Mouse (Mus musculus) urinary bladder, adult 2 months (tissue): ENCODE results near the gene Ifi205. TPM values are rescaled to one million over a fixed set of nuclear protein-coding genes. Genes with fewer than 3 reads are reported as not detected.
"Not testable (repeated sequence)": the region's sequence is repeated elsewhere in the genome, so short reads cannot be mapped to it uniquely, and the experiment has no call there.

Experiments used
- DNase-seq: peaks from one replicate; pipeline ENCODE4 v3.0.0; 2022; ENCODE audit warnings: low spot score
- polyA plus RNA-seq: library from polyadenylated mRNA; depleted of rRNA; stranded (reverse); fragments of >200 nt; gene quantifications from 2 replicates; pipeline ENCODE4 v1.2.3, GENCODE M21; 2012; rRNA removed

Ifi205 gene
- 5.7 and 7.0 TPM in 2 replicates for polyA plus RNA-seq

DNA sequence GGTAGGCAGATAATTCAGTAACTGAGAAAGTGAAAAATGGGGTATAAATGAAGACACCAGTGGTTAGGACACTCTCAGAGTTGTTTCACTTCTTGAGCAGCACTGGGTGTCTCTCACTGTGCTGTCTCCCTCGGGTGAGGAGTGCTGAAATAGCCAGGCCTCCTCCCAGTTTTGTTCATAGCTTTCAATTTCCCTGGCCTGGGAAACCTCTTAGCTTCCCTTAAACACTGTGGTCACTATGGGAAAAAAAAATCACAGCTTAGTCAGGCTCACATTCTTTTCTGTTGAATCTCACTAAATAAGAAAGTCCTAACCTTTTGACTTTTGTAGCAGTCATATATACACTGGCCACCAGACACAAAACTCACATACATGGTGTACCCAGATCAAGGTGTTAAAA is at the start of gene Ifi205:
Gene Ifi205, minus strand, starts transcription at position 113 of the 400 bp plus-strand sequence.
- no peak for DNase-seq

- no peak for DNase-seq
Measured at GRCm38 (mm10) chr1:174066305-174066704, 34.7 kb upstream of the Ifi205 start, which contains the start of gene Olfr430. Gene Olfr430, plus strand, starts transcription at chr1:174066605.

GRCm38 (mm10) chr1:174055248-174055647 is 23.6 kb upstream of the Ifi205 start:
- no peak for DNase-seq

DNA sequence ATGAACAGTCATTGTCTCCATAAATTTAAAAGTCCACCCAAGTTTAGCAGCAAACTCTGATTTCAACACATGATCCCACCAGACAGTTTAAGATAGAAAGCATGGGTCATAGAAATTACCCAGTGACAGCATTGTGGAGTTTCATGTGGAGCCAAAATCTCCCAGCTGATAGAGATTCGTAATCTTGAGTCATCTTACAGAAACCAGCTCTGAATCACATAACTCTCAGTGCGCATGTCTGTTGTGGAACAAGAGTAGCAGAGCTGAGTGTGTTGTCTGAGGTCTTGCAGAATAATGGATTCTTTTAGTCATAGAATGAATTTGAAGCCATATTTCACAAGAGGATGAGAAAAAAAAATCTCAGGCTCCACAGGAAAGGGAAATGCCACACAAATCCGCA is 21.4 kb upstream of the Ifi205 start:
- no peak for DNase-seq

DNA sequence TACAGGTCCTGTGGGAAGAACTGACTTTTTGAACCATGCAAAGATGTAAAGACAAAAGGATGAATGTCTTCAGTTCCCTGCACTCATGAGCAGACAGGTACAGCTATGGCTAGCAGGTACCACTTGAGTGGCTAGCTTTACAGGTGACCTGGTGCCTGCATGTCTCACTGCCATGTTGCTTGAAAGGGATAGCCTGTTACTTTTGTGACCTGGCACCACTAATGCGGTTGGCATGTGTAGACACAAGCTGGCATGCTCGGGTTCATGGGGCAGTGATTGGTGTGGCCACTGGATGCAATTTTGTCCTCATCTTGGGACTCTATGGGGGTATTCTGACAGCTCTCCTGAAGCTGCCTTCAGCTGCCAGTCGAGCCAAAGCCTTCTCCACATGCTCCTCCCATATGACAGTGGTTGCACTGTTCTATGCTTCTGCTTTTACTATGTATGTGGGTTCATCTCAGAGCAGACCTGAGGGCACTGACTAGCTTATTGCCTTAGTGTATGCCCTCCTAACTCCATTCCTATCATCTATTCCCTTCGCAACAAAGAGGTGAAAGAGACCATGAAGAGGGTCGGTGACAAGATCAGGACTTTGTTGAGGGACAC is 20.4 kb upstream of the Ifi205 start:
- no peak for DNase-seq

- DNase-seq = no peak
Measured at GRCm38 (mm10) chr1:174051515-174051914, 19.9 kb upstream of the Ifi205 start.

DNA sequence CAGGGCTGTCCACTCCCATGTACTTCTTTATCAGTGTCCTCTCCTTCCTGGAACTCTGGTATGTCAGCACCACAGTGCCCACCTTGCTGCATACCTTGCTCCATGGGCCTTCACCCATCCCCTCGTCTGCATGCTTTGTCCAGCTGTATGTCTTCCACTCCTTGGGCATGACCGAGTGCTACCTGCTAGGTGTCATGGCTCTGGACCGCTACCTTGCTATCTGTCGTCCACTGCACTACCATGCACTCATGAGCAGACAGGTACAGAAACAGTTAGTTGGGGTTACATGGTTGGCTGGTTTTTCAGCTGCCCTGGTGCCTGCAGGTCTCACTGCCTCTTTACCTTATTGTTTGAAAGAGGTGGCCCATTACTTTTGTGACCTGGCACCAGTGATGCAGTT is 18.9 kb upstream of the Ifi205 start:
- DNase-seq = no peak

DNA sequence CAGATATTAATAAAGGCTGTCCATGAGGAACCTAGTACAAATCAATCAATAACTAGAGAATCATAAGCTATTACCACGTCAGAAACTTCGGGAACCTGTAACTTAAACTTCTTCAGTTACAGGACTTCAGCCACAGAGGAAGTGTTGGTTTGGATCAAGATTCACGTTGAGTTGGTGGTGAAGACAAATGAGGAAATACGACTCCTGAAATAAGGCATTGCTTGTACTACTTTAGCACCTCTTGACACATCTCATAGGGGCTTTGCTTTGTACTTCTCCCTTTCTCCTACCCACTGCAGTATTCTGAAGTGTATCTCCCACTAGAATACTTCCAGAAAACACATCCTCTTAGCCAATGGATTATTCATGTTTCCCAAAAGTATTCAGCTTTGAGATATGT is 17.7 kb upstream of the Ifi205 start:
- DNase-seq = not testable (repeated sequence)

- no peak for DNase-seq
Measured at GRCm38 (mm10) chr1:174048893-174049292, 17.3 kb upstream of the Ifi205 start, which contains the start of gene Olfr432. Gene Olfr432, plus strand, starts transcription at chr1:174049205.

- not testable (repeated sequence) for DNase-seq
Measured at GRCm38 (mm10) chr1:174048227-174048626, 16.6 kb upstream of the Ifi205 start.

DNA sequence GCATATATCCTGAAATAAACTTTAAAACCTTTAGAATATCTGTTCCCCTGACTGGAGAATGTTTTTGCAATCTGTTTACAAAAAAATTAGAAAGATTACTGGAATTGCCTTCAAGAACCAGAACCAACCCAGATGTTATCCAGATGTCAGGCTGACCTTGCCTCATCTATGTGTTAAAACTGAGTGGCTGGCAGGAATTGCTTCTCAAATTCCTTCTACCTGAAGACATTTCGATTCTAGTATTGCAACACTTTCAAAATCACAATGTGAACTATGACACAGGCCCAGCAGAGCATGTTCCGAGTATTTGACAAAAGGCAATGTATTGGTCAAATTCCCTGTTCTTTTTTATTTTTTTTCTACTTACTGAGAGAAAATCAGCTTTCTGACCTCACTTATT is 12.8 kb upstream of the Ifi205 start:
- DNase-seq = no peak

DNA sequence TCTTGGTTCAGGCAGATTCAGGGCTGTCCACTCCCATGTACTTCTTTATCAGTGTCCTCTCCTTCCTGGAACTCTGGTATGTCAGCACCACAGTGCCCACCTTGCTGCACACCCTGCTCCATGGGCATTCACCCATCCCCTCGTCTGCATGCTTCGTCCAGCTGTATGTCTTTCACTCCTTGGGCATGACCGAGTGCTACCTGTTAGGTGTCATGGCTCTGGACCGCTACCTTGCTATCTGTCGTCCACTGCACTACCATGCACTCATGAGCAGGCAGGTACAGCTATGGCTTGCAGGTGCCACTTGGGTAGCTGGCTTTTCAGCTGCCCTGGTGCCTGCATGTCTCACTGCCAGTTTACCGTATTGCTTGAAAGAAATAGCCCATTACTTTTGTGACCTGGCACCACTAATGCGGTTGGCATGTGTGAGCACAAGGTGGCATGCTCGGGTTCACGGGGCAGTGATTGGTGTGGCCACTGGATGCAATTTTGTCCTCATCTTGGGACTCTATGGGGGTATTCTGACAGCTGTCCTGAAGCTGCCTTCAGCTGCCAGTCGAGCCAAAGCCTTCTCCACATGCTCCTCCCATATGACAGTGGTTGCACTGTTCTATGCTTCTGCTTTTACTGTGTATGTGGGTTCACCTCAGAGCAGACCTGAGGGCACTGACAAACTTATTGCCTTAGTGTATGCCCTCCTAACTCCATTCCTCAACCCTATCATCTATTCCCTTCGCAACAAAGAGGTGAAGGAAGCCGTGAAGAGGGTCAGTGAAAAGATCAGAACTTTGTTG is 10.7 kb upstream of the Ifi205 start:
- DNase-seq = not testable (repeated sequence)

GRCm38 (mm10) chr1:174040523-174041177 is 9.0 kb upstream of the Ifi205 start, which contains the start of gene Olfr433:
Gene Olfr433, plus strand, starts transcription at chr1:174040705.
- DNase-seq = no peak

GRCm38 (mm10) chr1:174038480-174038879 is 6.9 kb upstream of the Ifi205 start:
- no peak for DNase-seq

DNA sequence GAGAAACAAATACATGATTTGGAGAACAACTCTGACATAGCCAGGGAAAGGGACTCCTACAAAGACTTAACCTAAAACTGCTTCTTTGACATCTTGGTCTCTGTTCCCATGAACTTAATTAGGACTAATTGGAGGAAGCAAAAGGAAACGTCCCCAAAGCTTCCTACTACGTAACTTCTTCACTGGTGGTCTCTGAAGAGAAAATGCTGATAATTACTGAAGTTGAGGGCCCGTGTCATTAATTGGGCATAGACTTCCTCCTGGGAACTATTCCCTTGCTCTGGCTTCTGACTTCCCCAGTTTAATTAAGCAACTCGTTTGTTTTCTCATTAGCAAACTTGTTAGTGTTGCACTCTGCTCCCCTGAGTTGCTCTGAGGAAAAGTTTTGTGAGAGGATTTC is 4.2 kb upstream of the Ifi205 start:
- no peak for DNase-seq

- DNase-seq = not testable (repeated sequence)
Measured at GRCm38 (mm10) chr1:174007050-174007449, 24.6 kb downstream of the Ifi205 start.

GRCm38 (mm10) chr1:174004352-174005109 is 27.1 kb downstream of the Ifi205 start:
- not testable (repeated sequence) for DNase-seq

- DNase-seq = no peak
Measured at GRCm38 (mm10) chr1:173995003-173995402, 36.6 kb downstream of the Ifi205 start.

DNA sequence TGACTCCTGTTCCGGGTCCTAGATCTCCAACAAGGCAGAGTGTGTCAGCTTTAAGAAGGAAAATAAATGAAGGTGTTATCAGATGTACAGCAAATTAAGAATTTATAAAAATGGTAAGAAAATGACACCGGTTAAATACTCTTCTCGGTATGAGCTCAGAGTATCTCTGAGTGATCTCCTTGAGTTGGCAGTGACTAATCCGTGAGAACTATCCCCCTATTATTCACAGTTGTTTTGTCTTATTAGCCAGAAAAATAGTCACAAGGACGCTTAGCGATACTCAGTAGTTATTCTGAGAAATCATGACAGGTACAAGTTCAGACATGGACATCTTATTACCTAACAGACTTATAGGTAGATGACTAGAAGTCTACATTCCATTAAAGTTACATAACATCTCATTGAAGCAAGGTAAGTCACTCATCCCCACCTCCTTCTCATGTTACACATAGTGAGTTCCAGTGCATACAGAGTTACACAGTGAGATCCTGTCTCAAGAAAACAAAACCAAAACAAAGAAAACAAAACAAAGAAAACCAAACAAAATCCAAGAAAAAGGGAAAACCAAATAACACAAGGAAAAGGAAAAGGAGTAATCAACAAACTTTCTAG is 48.8 kb downstream of the Ifi205 start, which contains the start of gene Ifi202b:
Gene Ifi202b, minus strand, starts transcription at position 51 of the 612 bp plus-strand sequence.
- DNase-seq = not testable (repeated sequence)

DNA sequence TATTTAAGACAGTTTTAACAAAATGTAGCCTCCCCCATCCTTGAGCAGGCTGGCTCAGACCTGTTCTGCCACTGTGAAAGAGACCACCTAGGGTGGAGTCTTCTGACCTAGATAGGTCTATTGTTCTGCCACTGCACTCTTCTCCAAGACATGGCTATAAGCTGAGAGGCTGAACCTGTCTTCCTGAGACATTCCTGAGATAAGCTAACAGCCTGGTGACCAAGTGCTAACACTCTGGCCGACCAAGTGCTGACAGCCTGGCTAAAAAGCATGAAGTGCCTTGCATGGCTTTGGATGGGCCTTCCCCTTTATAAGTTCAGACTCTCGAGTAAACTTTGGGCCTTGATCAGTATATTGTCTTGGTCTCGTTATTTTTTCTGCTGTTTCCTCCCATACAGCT is 50.6 kb downstream of the Ifi205 start:
- not testable (repeated sequence) for DNase-seq

- no peak for DNase-seq
Measured at GRCm38 (mm10) chr1:173977622-173978021, 54.0 kb downstream of the Ifi205 start.
